Mouse (Mus musculus) layer of hippocampus, postnatal 14 days (tissue): Measurements from ENCODE around the gene AI661453. TPM values are rescaled to one million over a fixed set of nuclear protein-coding genes. Genes with fewer than 3 reads are reported as not detected.

ENCODE experiments used
- DNase-seq, 2 experiments: peaks; one replicate each; pipeline ENCODE4 v3.0.0; 2021 to 2022; ENCODE audit warnings: low spot score in 2 of 2, mixed read lengths in 1 of 2
- total RNA-seq, 2 experiments: library from RNA; stranded (reverse); gene quantifications; 2 replicates each; pipeline ENCODE4 v1.2.3; 2021

Gene AI661453
- total RNA-seq, 2 experiments from 2014 or later, result 0.28 to 0.48 TPM

DNA sequence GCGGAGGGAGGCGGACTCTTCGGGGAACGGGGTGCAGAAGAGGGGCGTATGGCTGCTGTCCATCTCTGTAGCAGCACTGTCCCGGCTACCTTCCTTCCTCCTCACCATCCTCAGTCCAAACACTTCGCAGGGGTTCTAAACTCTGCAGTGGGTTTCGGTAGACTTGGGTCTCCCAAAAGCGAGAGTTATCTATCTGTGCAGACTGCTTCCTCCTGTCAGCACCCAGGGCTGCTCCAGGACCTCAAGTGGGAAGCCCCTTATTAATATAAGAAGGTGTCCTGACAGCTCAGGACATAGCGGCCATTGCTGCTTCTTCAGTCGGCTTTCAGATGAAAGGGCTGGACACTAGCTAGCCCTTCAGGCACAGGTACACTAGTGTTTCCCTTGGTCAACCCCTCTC is 28.6 kb downstream of the AI661453 start:
- no peak for DNase-seq

GRCm38 (mm10) chr17:47466284-47466683 is 29.9 kb downstream of the AI661453 start:
- no peak for DNase-seq

DNA sequence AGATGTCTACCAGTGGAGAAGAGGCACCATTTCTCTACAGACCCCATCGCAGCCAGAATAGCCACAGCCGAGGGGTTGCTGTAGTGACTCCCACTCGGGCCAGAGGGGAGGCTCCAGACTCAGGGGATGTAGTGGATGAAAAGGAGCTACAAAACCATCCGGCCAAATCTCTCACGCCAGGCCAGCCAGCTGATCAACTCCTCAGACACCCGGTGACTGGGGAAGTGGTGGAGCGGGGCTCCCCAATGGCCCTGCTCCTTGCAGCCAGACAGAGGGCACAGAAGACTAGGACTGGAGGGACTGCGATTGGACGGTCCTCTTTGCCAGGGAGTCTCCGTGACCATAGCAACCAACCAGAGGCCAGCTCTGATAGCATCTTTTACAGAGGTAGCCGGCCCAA is 31.2 kb downstream of the AI661453 start:
- no peak for DNase-seq

- no peak for DNase-seq
Observed at GRCm38 (mm10) chr17:47468063-47468462, 31.6 kb downstream of the AI661453 start.

DNA sequence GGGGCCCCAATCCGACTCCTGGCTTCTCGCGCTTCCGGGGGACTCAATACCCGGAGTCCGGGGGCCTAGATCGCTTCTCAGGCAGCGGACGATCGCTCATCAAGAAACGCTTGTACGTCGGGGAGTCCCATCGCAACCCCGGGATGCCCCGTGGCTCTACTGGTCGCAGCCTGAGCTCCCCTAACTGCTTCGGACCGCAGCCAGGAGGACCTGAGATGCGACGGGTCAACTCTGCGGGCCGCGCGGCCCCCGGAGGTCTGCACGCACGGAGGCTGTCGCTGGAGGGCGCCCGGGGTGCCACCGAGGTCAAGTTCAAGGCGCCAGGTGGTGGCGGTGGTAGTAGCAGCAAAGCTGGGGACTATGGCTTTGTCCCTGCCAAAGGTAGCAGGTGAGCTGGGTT is 32.1 kb downstream of the AI661453 start:
- no peak for DNase-seq

DNA sequence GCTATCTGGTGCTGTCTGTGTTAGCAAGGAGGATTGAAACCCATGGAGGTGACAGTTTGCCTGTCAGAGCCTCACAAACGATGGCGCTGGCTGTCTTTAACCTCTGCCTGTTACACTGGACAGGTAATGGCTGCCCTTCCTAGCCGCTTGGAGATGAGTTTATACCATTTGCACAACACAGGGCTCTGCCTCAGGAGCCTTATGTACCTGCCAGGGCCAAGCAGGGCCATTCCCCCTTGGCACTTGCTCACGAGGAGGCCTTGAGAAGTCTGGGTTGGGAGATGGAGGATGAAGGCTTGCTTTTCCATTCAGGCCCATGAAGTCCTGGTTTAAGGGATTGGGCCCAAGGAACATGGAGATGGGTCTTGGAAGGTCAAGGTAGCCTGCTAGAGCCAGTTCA is 33.2 kb downstream of the AI661453 start:
- DNase-seq, result no peak

GRCm38 (mm10) chr17:47470121-47470520 is 33.7 kb downstream of the AI661453 start:
- no peak for DNase-seq

DNA sequence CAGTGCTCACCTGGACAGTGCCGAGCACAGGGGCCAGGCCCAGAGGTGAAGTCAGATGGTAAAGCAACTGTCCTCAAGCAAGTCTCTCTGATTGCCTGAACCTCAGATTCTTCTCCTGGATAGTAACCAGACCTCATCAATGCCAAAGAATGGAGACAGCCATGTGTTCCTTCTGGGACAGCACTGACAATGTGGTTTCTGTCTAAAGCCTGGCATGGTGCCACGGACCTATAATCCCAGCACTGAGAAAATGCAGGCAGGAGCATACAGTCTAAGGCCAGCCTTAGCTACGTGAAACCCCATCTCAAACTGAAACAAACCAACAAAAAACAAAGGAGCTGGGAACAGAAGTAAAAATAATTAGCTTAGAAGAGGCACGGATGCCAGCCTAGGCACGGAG is 34.3 kb downstream of the AI661453 start:
- DNase-seq, result peak in 1 of 2 experiments; percentile 31

DNA sequence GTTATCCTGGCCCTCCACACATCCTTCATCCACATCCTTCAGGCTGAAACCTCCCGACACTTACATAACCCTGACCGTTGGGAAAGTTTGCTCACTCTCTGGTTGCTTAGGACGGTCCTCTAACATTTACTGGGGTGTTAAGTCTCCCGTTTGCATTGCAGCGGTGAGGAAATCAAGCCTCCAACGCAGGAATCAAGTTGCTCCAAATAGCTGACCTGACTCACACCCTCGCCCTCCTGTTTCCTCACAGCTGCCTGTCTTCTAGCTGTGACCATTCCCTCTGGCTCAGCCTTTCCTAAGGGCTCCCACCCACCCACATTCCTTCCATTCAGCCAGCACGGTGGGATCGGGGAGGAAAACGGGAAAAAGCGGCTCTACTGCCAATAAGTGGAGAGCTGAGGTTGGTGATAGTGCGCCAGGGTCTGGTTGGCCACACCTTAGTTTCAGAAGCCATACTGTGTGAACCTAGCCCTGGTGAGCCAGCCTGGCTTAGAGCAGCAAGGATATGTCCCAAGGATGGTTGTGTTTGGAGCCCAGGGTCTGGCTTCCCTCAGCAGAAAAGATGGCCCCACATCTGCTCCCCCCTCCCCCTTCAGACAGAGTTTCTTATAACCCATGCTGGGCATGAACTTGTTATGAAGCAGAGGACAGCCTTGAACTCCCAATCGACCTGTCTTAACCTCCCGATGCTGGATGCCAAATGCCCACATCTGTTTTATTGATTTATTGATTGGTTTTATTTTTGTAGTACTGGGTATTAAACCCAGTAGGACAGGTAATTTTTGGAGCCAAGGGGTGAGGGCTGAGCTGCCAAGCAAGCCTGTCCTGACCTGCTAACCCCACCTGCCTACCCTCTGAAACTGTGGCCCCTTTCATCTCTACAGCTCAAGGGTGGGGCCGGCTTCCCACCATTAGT is 36.3 kb downstream of the AI661453 start:
- DNase-seq, result no peak

DNA sequence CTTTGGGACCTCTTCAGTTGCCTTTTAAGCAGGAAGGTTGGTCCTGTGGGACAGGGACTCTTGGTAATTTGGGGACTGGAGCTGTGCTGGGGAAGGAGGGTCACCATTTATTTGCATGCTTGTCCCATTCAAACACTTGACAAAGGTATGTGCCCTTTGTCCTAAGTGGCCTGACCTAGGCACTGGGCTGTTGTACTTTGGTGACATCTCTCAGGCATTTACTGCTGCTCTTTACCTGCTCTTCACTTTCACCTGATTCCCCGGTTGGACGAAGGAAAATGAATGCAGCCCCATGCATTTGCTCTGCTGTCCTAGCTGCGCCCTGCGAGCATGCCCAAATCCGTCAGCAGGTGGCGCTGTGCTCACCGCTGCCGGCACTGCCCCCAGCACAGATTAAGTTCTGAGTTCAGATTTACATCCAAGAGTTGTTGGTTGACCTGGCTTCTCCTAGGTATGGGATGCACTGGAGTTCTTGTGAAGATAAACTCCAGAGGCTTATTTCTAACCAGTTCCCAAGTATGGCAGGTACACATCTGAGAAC is 37.1 kb downstream of the AI661453 start:
- peak in 1 of 2 experiments; percentile 18 for DNase-seq

DNA sequence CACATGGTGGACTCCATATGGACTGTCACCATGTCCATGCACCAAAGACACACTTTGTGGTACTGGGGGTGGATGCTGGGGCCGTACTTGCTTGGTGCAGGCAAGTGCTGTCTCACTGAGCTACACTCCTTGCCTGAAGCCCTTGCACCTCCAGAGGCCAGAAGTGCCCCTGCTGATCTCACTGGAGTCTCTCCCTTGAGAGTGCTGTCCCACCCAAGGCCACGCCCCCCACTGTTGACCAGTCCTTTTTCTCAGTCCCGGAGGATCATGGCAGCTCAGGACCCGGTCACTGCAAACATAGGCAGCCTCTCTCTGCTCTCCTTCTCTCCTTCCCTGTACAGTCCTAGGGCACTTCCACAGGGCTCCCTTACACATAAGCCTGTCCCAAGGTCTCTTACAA is 37.8 kb downstream of the AI661453 start:
- no peak for DNase-seq

DNA sequence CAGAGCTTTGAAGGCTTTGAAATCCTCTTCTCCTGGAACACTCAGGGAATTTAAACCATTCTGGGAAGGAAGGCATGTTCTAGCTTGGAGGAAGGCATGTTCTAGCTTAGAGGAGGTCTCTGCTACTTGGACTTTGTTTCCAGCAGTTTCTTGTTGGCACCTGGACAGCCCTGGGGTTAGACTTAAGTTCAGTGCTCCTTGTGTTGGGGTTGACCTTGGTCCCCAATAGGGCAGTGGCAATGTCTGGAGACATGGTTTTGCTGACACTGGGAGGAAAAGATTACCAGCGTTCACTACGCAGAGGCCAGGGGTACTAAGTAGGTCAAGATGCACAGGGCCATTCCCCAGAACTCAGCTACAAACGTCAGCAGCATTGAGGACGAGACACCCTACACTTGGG is 38.8 kb downstream of the AI661453 start:
- DNase-seq, result no peak

- DNase-seq, result no peak
Observed at GRCm38 (mm10) chr17:47475714-47476113, 39.3 kb downstream of the AI661453 start.

DNA sequence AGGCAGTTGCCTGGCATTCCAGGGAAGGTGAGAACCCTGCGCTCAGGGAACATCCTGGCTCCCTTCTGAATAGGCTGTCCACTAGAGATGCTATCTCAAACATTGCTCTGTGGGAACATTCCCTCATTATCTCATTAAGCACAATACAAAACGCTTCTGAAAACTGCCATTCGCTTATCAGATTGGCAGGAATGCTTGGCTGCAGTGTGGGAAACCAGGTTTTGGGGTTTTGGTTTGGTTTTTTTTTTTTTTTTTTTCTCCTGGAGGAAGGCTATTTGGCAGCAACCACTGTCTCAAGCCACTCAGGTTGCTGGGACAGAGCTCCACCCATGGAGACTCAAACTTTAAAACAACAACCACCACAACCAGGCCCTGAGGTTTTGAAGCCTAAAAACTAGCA is 43.5 kb downstream of the AI661453 start:
- no peak for DNase-seq

GRCm38 (mm10) chr17:47482401-47482800 is 46.0 kb downstream of the AI661453 start:
- no peak for DNase-seq

- DNase-seq, result no peak
Observed at GRCm38 (mm10) chr17:47484241-47484921, 48.0 kb downstream of the AI661453 start.

DNA sequence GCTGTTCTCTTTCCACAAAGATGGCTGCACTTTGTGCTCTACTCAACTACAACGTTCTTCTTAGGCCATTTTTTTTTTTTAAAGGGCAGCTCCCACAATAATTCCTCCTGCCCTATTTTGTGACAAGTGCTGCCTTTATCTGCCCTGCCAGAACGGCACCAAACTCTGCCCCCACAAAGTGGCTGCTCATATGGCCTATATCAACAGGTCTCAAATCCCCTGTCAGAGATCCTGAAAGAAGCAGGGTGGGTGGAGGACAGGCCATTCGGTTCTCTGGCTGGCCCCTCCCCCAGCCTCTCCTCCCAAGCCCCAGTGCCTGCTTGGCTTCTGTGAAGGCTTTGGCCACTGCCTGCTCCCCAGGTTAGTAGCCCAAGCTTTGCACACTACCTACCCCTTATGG is 48.6 kb downstream of the AI661453 start:
- DNase-seq, result no peak

DNA sequence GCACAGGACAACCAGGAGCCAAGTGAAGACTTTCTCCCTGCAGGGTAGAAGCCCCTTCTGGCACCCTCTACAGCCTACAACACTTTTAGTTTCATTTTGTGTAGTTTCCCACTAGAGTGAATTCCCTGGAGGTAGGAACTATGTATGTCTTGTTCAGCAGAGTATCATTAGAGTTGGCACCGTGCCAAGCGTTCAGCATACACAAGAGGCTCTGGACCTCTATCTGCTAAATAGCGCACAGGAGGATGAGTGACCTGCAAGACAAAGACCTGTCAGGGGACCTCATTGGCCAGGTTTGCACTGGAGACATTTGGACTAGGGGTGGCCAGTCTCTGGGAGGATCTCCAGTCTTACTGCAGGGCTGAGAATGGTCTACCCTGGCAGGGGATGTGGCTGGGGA is 49.4 kb downstream of the AI661453 start:
- no peak for DNase-seq

DNA sequence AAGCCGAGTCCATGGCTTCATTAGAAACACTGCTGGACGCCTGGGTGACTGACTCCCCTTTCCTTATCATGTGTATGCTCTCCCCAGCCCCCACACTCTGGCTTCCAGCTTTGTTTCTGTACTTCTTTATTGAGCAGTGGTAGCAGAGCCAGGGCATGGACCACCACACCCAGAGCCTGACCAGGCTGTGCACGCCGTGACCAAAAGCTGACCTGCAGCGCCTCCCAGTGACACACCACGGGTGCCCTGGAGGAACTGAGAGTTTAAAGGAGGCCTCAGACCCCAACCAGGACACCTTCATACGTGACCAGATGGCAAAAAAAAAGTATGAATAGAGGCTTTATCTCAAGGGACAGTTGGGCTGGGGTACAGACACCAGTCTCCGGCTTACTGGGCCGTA is 54.4 kb downstream of the AI661453 start:
- no peak for DNase-seq

- no peak for DNase-seq
Observed at GRCm38 (mm10) chr17:47492731-47493130, 56.3 kb downstream of the AI661453 start.

GRCm38 (mm10) chr17:47493653-47494052 is 57.2 kb downstream of the AI661453 start:
- no peak for DNase-seq

DNA sequence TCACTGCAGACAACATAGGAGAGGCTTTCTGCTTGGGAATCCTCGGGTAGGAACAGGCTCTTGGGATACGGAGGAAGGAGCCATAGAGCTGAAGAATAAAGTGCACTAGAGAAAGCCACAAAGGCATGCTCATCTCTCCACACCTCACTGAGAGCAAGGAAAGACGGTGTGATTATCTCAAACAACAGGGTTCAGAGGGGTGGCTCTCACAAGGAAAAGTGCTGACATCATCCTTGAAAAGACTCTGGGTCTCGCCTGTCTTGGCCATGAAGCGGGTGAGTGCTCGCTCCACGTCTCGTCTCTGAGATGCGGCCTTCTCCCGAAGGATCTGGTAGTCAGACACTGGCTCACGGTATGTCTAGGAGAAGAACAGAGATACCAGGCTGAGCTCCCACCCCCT is 57.7 kb downstream of the AI661453 start:
- no peak for DNase-seq
